Mouse (Mus musculus): ENCODE results near the gene Mavs. TPM values are rescaled to one million over a fixed set of nuclear protein-coding genes. Genes with fewer than 3 reads are reported as not detected.

The Mavs gene
- polyA plus RNA-seq, 1 experiment from 2014 or later = 14.1 TPM

GRCm38 (mm10) chr2:131203816-131204409, 29.9 kb upstream of the Mavs start:
- WGBS = 50% methylated on average over 6 of the region's 6 CpGs
- ATAC-seq = peak; percentile 29
- peak; percentile 82 for DNase-seq (ENCODE audit: low spot score)
- Histone ChIP-seq H3K9me3 (ENCODE audit: low read length) (no peaks in the 10 kb centered on the region), H3K27ac (ENCODE audit: low read length) (peak overlapping the region; percentile 93), H3K9ac (replicated peaks; ENCODE audit: low read depth) (no peak overlapping the region), H3K4me2 (replicated peaks; ENCODE audit: low read depth, low read length) (no peak overlapping the region), H3K36me3 (ENCODE audit: insufficient read depth, low read length) (no peaks in the 10 kb centered on the region), H3K27me3 (replicated peaks; ENCODE audit: insufficient read depth, low read length) (no peaks in the 10 kb centered on the region), H3K4me3 (ENCODE audit: low read depth, low read length) (no peak overlapping the region), H3K4me1 (ENCODE audit: insufficient read depth, low read depth, low read length) (peaks cover 13% of the 10 kb centered on the region; the same call in 1 of the 2 replicates)
- TF ChIP-seq CTCF (IDR thresholded peaks at IDR 0.05) = no peak
- TF ChIP-seq EP300 (IDR thresholded peaks at IDR 0.05) = no peak; the same call in 1 of the 2 replicates

GRCm38 (mm10) chr2:131204410-131204981, 29.4 kb upstream of the Mavs start:
- Histone ChIP-seq H3K4me3 (ENCODE audit: low read depth, low read length) (no peak overlapping the region), H3K4me1 (ENCODE audit: insufficient read depth, low read depth, low read length) (peaks cover 15% of the 10 kb centered on the region; the same call in 1 of the 2 replicates), H3K36me3 (ENCODE audit: insufficient read depth, low read length) (no peaks in the 10 kb centered on the region), H3K9ac (replicated peaks; ENCODE audit: low read depth) (no peak overlapping the region), H3K9me3 (ENCODE audit: low read length) (no peaks in the 10 kb centered on the region), H3K4me2 (replicated peaks; ENCODE audit: low read depth, low read length) (peak overlapping the region; percentile 29), H3K27ac (ENCODE audit: low read length) (peak overlapping the region; percentile 93), H3K27me3 (replicated peaks; ENCODE audit: insufficient read depth, low read length) (no peaks in the 10 kb centered on the region)
- peak; percentile 96 for ATAC-seq
- TF ChIP-seq EP300 (IDR thresholded peaks at IDR 0.05) (peak; percentile 93; the same call in 1 of the 2 replicates), CTCF (IDR thresholded peaks at IDR 0.05) (no peak; the same call in 1 of the 2 replicates)
- 8% methylated on average over 7 of the region's 7 CpGs for WGBS
- DNase-seq (ENCODE audit: low spot score) = peak; percentile 98

GRCm38 (mm10) chr2:131205521-131206182, 28.2 kb upstream of the Mavs start:
- Histone ChIP-seq H3K4me3 (ENCODE audit: low read depth, low read length) (no peak overlapping the region), H3K27ac (ENCODE audit: low read length) (peak overlapping the region; percentile 93; the same call in 1 of the 2 replicates), H3K36me3 (ENCODE audit: insufficient read depth, low read length) (no peaks in the 10 kb centered on the region), H3K4me1 (ENCODE audit: insufficient read depth, low read depth, low read length) (peaks cover 18% of the 10 kb centered on the region; the same call in 1 of the 2 replicates), H3K9me3 (ENCODE audit: low read length) (no peaks in the 10 kb centered on the region), H3K27me3 (replicated peaks; ENCODE audit: insufficient read depth, low read length) (no peaks in the 10 kb centered on the region), H3K4me2 (replicated peaks; ENCODE audit: low read depth, low read length) (no peak overlapping the region), H3K9ac (replicated peaks; ENCODE audit: low read depth) (no peak overlapping the region)
- WGBS = 77% methylated on average over 8 of the region's 8 CpGs
- ATAC-seq (no peak), DNase-seq (ENCODE audit: low spot score) (no peak)
- TF ChIP-seq CTCF (IDR thresholded peaks at IDR 0.05) (no peak), EP300 (IDR thresholded peaks at IDR 0.05) (no peak)

GRCm38 (mm10) chr2:131206778-131207177, 27.1 kb upstream of the Mavs start, which contains the start of gene Ap5s1:
Gene Ap5s1 (plus strand): TSS chr2:131207078.
- H3K9ac ChIP-seq (replicated peaks; ENCODE audit: low read depth) = no peak within 1 kb of the TSS
- H3K4me3 ChIP-seq (ENCODE audit: low read depth, low read length) = no peak within 1 kb of the TSS
- no peak within 1 kb of the TSS for H3K4me2 ChIP-seq (replicated peaks; ENCODE audit: low read depth, low read length)
- H3K36me3 ChIP-seq (ENCODE audit: insufficient read depth, low read length) = no peaks in the 10 kb centered on the region
- H3K9me3 ChIP-seq (ENCODE audit: low read length) = no peaks in the 10 kb centered on the region
- peaks cover 22% of the 10 kb centered on the region; the same call in 1 of the 2 replicates for H3K4me1 ChIP-seq (ENCODE audit: insufficient read depth, low read depth, low read length)
- H3K27me3 ChIP-seq (replicated peaks; ENCODE audit: insufficient read depth, low read length) = no peaks in the 10 kb centered on the region
- WGBS = 68% methylated on average over 4 of the region's 4 CpGs
- no peak within 1 kb of the TSS for H3K27ac ChIP-seq (ENCODE audit: low read length)
- ATAC-seq = no peak
- DNase-seq (ENCODE audit: low spot score) = no peak
- no peak for TF ChIP-seq EP300 (IDR thresholded peaks at IDR 0.05)
- TF ChIP-seq CTCF (IDR thresholded peaks at IDR 0.05) = no peak

GRCm38 (mm10) chr2:131208356-131208755, 25.5 kb upstream of the Mavs start:
- WGBS = 76% methylated on average over 2 of the region's 2 CpGs
- no peaks in the 10 kb centered on the region for H3K36me3 ChIP-seq (ENCODE audit: insufficient read depth, low read length)
- no peaks in the 10 kb centered on the region for H3K9me3 ChIP-seq (ENCODE audit: low read length)
- DNase-seq (ENCODE audit: low spot score) = no peak
- peaks cover 22% of the 10 kb centered on the region; the same call in 1 of the 2 replicates for H3K4me1 ChIP-seq (ENCODE audit: insufficient read depth, low read depth, low read length)
- no peak overlapping the region for H3K27ac ChIP-seq (ENCODE audit: low read length)
- no peak overlapping the region for H3K4me2 ChIP-seq (replicated peaks; ENCODE audit: low read depth, low read length)
- no peak overlapping the region for H3K9ac ChIP-seq (replicated peaks; ENCODE audit: low read depth)
- ATAC-seq = no peak
- TF ChIP-seq EP300 (IDR thresholded peaks at IDR 0.05) (no peak), CTCF (IDR thresholded peaks at IDR 0.05) (no peak)
- H3K4me3 ChIP-seq (ENCODE audit: low read depth, low read length) = no peak overlapping the region
- no peaks in the 10 kb centered on the region for H3K27me3 ChIP-seq (replicated peaks; ENCODE audit: insufficient read depth, low read length)

GRCm38 (mm10) chr2:131209125-131209795, 24.6 kb upstream of the Mavs start:
- no peak for ATAC-seq
- no peaks in the 10 kb centered on the region for H3K36me3 ChIP-seq (ENCODE audit: insufficient read depth, low read length)
- H3K27me3 ChIP-seq (replicated peaks; ENCODE audit: insufficient read depth, low read length) = no peaks in the 10 kb centered on the region
- 74% methylated on average over 4 of the region's 4 CpGs for WGBS
- peaks cover 22% of the 10 kb centered on the region; the same call in 1 of the 2 replicates for H3K4me1 ChIP-seq (ENCODE audit: insufficient read depth, low read depth, low read length)
- TF ChIP-seq EP300 (IDR thresholded peaks at IDR 0.05) (no peak), CTCF (IDR thresholded peaks at IDR 0.05) (no peak)
- peak overlapping the region; percentile 98 for H3K27ac ChIP-seq (ENCODE audit: low read length)
- no peak overlapping the region for H3K9ac ChIP-seq (replicated peaks; ENCODE audit: low read depth)
- peak; percentile 41 for DNase-seq (ENCODE audit: low spot score)
- no peaks in the 10 kb centered on the region for H3K9me3 ChIP-seq (ENCODE audit: low read length)
- H3K4me2 ChIP-seq (replicated peaks; ENCODE audit: low read depth, low read length) = peak overlapping the region; percentile 68; the same call in 1 of the 2 replicates
- peak overlapping the region; percentile 49; the same call in 1 of the 2 replicates for H3K4me3 ChIP-seq (ENCODE audit: low read depth, low read length)

All from lung, postnatal 0 days (tissue).